Mouse (Mus musculus): Measurements from ENCODE around the gene Parm1.

- no peak for TF ChIP-seq TAL1 (IDR thresholded peaks at IDR 0.05; ENCODE audit: low read length)
- TF ChIP-seq GATA1 (IDR thresholded peaks at IDR 0.05; ENCODE audit: low read length), result no peak
These were observed 61.5 kb downstream of the Parm1 start for GRCm38 (mm10) chr5:91578924-91579323.

All from erythroblast, embryonic 14.5 days (primary cell).